Mouse (Mus musculus): ENCODE results near the gene Evc2.

Evc2 gene

DNA sequence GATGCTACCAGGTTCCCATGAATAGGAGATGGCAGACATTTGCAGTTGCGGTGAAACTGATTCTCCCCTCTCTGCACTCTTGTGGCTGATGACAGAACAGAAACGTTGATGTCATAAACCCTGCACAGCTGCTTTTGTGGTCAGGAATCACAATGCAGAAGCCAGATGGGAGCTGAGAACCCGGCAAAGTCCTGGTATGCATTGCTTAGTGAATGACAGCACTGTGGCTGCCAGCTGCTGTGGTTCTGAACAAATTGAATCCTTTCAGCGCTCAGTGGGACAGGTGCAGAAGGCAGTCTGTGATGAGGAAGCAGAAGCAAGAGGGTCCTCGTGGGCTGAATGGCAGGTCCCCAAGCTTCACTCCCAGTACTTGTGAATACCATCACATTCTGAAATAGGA lies 130.7 kb downstream of the Evc2 start:
- no peak for DNase-seq (ENCODE audit: low read depth in 2 of 2, low spot score in 2 of 2)

DNA sequence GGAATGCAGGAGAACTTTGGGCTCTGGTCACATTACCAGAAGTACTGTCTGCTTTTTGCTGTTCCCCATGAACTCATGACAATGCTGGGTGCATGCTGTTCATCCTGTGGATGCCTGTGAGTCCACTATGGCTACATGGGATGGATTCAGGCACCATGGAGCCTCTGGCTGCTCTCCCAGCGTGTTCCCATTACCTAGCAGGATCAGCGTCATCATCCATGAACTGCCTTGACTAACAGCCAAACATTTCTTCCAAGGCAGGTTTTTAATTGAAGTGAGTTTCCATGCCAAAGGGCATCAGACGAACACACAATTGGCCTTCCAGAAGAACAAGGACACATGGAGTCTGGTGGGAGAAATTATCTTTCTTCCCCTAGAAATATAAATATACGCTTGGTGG lies 133.3 kb downstream of the Evc2 start:
- no peak for DNase-seq (ENCODE audit: low read depth in 2 of 2, low spot score in 2 of 2)

DNA sequence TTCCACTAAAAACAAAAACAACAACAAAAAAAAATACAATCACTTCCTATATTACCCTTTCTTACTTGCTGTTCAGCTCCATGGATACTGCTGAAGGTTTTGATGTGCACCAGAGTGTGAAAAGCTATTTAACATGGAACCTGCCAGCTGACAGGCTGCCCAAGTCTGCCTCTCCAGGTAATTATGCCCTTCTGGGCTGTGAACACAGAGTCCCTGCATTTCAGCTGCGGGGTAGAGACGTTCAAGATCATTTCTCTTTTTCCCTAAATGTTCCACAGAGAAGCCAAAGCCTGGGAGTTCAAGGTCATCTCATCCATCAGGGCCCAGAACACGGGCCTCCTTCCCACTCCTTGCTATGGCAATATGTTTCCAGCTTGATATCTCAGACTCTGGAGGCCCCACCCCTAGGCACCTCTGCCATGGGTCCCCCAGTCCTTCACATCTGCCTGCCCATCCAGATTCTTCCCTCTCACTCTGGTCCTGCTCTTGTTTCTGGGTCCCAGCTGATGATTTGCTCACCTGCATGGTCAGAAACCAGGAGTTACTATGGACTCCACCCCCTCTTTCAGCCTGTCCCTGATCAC lies 133.8 kb downstream of the Evc2 start:
- no peak for DNase-seq (ENCODE audit: low read depth in 2 of 2, low spot score in 2 of 2)

Data from CD8-positive naive resting alpha-beta T cell, adult 2 months (primary cell).